Mouse (Mus musculus): ENCODE results near the gene Shroom3. TPM values are rescaled to one million over a fixed set of nuclear protein-coding genes. Genes with fewer than 3 reads are reported as not detected.

Gene Shroom3
- polyA plus RNA-seq, 1 experiment from 2014 or later = 1.5 TPM

DNA sequence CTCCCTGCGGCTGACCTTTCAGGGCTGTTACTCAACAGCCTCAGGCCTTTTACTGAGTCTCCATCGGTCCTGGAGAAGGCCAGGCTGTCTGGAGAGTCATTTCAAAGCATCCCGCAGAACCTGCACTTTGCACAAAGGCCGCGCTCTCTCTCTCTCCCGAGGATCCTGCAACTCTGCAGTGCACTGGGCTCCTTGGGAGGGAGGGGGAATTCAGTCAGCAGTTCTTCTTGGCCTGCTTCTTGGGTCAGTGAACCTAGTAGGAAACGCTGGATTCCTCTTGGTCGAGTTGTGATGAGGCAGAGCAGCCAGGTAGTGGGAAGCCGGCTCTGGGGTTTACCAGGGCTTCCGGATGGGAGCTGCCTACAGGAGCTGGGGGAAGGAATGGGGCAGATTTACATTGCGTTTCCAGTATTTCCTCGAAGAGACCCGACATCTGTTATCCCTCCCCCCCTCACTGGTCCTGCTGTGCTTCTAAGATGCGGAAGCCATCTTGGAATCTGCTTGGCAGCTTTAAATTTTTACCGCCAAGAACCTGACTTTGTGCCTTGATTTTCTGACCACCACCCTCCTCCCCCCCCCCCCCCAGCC lies 305.6 kb downstream of the Shroom3 start:
- Histone ChIP-seq H3K27ac (replicated peaks; ENCODE audit: low read depth, low read length) (peak overlapping the region; percentile 57), H3K9me3 (ENCODE audit: control insufficient read depth, low read length) (no peaks in the 10 kb centered on the region), H3K4me3 (replicated peaks; ENCODE audit: low read depth, low read length) (no peak overlapping the region), H3K9ac (replicated peaks; ENCODE audit: low read length) (peak overlapping the region; percentile 39; the same call in 1 of the 2 replicates), H3K36me3 (ENCODE audit: control insufficient read depth, insufficient read depth, low read length) (no peaks in the 10 kb centered on the region), H3K27me3 (ENCODE audit: control insufficient read depth, insufficient read depth, low read length) (no peaks in the 10 kb centered on the region), H3K4me1 (ENCODE audit: control insufficient read depth, insufficient read depth, low read length) (0 out of 2 replicates have a peak, but pooled peaks cover 4% of the 10 kb centered on the region), H3K4me2 (ENCODE audit: low read length) (peak overlapping the region; percentile 35)
- peak; percentile 22; the same call in 1 of the 2 replicates for ATAC-seq (ENCODE audit: low FRiP score, low TSS enrichment)
- peak; percentile 49 for DNase-seq
- WGBS = 27% methylated on average over 15 of the region's 15 CpGs

DNA sequence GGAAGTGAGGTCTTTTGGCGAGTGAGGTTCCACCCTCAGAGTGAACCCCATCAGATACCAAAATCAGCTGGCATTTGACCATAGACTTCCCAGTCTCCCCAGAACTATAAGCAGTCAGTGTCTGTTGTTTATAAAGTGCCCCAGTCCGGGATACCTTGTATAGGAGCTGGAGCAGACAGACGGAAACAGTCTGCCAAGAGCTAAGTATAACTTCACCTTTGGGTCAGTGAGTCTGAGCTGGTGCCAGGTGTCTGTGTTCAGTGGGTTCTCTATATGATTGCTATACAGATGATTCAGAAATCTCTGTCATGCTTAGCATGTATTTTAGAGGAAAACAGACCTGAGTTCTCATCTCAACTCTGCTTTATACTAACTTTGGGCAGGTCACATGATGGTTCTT lies 308.9 kb downstream of the Shroom3 start:
- Histone ChIP-seq H3K9me3 (ENCODE audit: control insufficient read depth, low read length) (no peaks in the 10 kb centered on the region), H3K27ac (replicated peaks; ENCODE audit: low read depth, low read length) (no peak overlapping the region), H3K9ac (replicated peaks; ENCODE audit: low read length) (no peak overlapping the region), H3K4me2 (ENCODE audit: low read length) (no peak overlapping the region), H3K27me3 (ENCODE audit: control insufficient read depth, insufficient read depth, low read length) (no peaks in the 10 kb centered on the region), H3K36me3 (ENCODE audit: control insufficient read depth, insufficient read depth, low read length) (no peaks in the 10 kb centered on the region), H3K4me1 (ENCODE audit: control insufficient read depth, insufficient read depth, low read length) (0 out of 2 replicates have a peak, but pooled peaks cover 4% of the 10 kb centered on the region), H3K4me3 (replicated peaks; ENCODE audit: low read depth, low read length) (no peak overlapping the region)
- DNase-seq (no peak), ATAC-seq (ENCODE audit: low FRiP score, low TSS enrichment) (no peak)
- WGBS = 85% methylated on average over 3 of the region's 3 CpGs

- Histone ChIP-seq H3K27me3 (ENCODE audit: control insufficient read depth, insufficient read depth, low read length) (no peaks in the 10 kb centered on the region), H3K36me3 (ENCODE audit: control insufficient read depth, insufficient read depth, low read length) (no peaks in the 10 kb centered on the region), H3K27ac (replicated peaks; ENCODE audit: low read depth, low read length) (no peak overlapping the region), H3K4me1 (ENCODE audit: control insufficient read depth, insufficient read depth, low read length) (no peaks in the 10 kb centered on the region), H3K4me2 (ENCODE audit: low read length) (no peak overlapping the region), H3K9ac (replicated peaks; ENCODE audit: low read length) (no peak overlapping the region), H3K9me3 (ENCODE audit: control insufficient read depth, low read length) (no peaks in the 10 kb centered on the region), H3K4me3 (replicated peaks; ENCODE audit: low read depth, low read length) (no peak overlapping the region)
- no peak for DNase-seq
- no peak for ATAC-seq (ENCODE audit: low FRiP score, low TSS enrichment)
- 91% methylated on average over 6 of the region's 6 CpGs for WGBS
Measured at GRCm38 (mm10) chr5:92994309-92994708, 311.1 kb downstream of the Shroom3 start.

DNA sequence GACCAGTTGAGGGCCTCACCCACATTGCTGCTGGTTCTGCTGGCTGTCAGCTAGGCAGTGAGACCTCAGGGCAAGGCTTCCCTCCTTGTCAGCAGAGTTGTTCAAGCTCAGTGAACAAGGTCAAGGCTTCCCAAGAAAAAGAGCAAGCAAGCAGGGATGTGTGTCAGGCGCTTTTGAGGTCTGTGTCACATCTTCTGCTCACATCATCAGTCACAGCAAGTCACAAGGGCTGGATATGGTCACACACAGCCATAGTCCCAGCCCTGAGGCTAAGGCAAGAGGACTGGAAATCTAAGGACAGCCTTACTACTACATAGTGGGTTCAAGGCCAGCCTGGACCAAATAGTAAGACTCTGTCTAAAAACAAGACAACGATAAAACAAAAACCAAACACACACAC lies 311.6 kb downstream of the Shroom3 start:
- Histone ChIP-seq H3K9me3 (ENCODE audit: control insufficient read depth, low read length) (no peaks in the 10 kb centered on the region), H3K4me1 (ENCODE audit: control insufficient read depth, insufficient read depth, low read length) (no peaks in the 10 kb centered on the region), H3K4me3 (replicated peaks; ENCODE audit: low read depth, low read length) (no peak overlapping the region), H3K27ac (replicated peaks; ENCODE audit: low read depth, low read length) (no peak overlapping the region), H3K9ac (replicated peaks; ENCODE audit: low read length) (no peak overlapping the region), H3K36me3 (ENCODE audit: control insufficient read depth, insufficient read depth, low read length) (no peaks in the 10 kb centered on the region), H3K4me2 (ENCODE audit: low read length) (no peak overlapping the region), H3K27me3 (ENCODE audit: control insufficient read depth, insufficient read depth, low read length) (no peaks in the 10 kb centered on the region)
- no peak for DNase-seq
- ATAC-seq (ENCODE audit: low FRiP score, low TSS enrichment) = no peak
- 92% methylated on average over 2 of the region's 2 CpGs for WGBS

- DNase-seq (peak; percentile 5), ATAC-seq (ENCODE audit: low FRiP score, low TSS enrichment) (no peak)
- H3K27ac ChIP-seq (replicated peaks; ENCODE audit: low read depth, low read length) = no peak overlapping the region
- H3K4me1 ChIP-seq (ENCODE audit: control insufficient read depth, insufficient read depth, low read length) = no peaks in the 10 kb centered on the region
- no peak overlapping the region for H3K9ac ChIP-seq (replicated peaks; ENCODE audit: low read length)
- no peaks in the 10 kb centered on the region for H3K36me3 ChIP-seq (ENCODE audit: control insufficient read depth, insufficient read depth, low read length)
- H3K9me3 ChIP-seq (ENCODE audit: control insufficient read depth, low read length) = no peaks in the 10 kb centered on the region
- H3K27me3 ChIP-seq (ENCODE audit: control insufficient read depth, insufficient read depth, low read length) = no peaks in the 10 kb centered on the region
- 49% methylated on average over 5 of the region's 5 CpGs for WGBS
- H3K4me2 ChIP-seq (ENCODE audit: low read length) = no peak overlapping the region
- H3K4me3 ChIP-seq (replicated peaks; ENCODE audit: low read depth, low read length) = no peak overlapping the region
Measured at GRCm38 (mm10) chr5:92997428-92998120, 314.3 kb downstream of the Shroom3 start.

DNA sequence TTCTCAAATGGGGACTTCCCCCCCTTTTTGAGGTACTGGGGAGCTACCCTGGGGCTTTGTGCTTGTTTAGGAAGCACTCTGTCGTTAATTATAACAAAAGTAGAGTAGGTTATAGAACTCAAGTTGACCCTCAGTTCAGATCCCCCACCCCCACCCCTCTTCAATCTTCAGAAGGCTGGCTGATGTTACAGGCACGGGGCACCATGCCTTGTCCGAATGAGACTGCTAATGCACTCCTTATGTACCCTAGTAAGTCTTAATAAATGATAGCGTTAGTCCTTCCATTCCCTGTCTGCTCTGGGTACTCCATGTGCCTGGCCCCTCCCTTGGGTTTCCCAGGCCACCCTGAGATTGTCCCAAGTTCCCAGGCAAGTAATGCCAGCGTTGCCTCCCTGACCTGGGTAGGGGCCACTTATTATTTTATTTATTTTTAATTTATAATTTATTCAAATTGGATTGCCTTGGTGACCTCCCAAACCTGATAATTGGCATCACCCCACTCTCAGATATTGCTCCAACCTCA lies 315.3 kb downstream of the Shroom3 start:
- WGBS = 67% methylated on average over 5 of the region's 5 CpGs
- H3K4me1 ChIP-seq (ENCODE audit: control insufficient read depth, insufficient read depth, low read length) = no peaks in the 10 kb centered on the region
- no peaks in the 10 kb centered on the region for H3K9me3 ChIP-seq (ENCODE audit: control insufficient read depth, low read length)
- no peak overlapping the region for H3K4me2 ChIP-seq (ENCODE audit: low read length)
- H3K4me3 ChIP-seq (replicated peaks; ENCODE audit: low read depth, low read length) = no peak overlapping the region
- no peaks in the 10 kb centered on the region for H3K27me3 ChIP-seq (ENCODE audit: control insufficient read depth, insufficient read depth, low read length)
- DNase-seq (no peak), ATAC-seq (ENCODE audit: low FRiP score, low TSS enrichment) (no peak)
- no peak overlapping the region for H3K27ac ChIP-seq (replicated peaks; ENCODE audit: low read depth, low read length)
- no peaks in the 10 kb centered on the region for H3K36me3 ChIP-seq (ENCODE audit: control insufficient read depth, insufficient read depth, low read length)
- H3K9ac ChIP-seq (replicated peaks; ENCODE audit: low read length) = no peak overlapping the region

DNA sequence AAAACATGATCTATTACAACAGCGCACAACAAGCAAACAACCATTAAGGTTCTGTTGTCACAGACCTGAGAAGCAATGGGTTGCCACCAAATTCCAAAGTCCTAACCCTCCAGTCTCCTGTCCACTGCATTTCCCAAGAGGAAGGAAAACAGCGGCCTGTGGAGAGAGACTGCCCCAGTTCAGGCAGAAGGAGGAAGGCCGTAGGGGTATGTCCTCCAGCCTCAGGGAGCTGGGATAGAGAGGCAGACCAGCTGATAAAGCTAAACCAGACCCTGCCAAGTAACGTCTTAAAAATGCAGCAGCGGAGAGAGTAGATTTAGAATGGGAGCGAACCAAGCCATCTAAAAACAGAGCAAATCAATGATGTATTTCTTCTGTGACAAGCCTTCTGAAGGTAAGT lies 316.8 kb downstream of the Shroom3 start:
- Histone ChIP-seq H3K4me3 (replicated peaks; ENCODE audit: low read depth, low read length) (no peak overlapping the region), H3K27ac (replicated peaks; ENCODE audit: low read depth, low read length) (no peak overlapping the region), H3K9me3 (ENCODE audit: control insufficient read depth, low read length) (no peaks in the 10 kb centered on the region), H3K9ac (replicated peaks; ENCODE audit: low read length) (no peak overlapping the region), H3K4me1 (ENCODE audit: control insufficient read depth, insufficient read depth, low read length) (no peaks in the 10 kb centered on the region), H3K36me3 (ENCODE audit: control insufficient read depth, insufficient read depth, low read length) (no peaks in the 10 kb centered on the region), H3K4me2 (ENCODE audit: low read length) (no peak overlapping the region), H3K27me3 (ENCODE audit: control insufficient read depth, insufficient read depth, low read length) (no peaks in the 10 kb centered on the region)
- ATAC-seq (ENCODE audit: low FRiP score, low TSS enrichment) (no peak), DNase-seq (no peak)
- WGBS = 90% methylated on average over 6 of the region's 6 CpGs

DNA sequence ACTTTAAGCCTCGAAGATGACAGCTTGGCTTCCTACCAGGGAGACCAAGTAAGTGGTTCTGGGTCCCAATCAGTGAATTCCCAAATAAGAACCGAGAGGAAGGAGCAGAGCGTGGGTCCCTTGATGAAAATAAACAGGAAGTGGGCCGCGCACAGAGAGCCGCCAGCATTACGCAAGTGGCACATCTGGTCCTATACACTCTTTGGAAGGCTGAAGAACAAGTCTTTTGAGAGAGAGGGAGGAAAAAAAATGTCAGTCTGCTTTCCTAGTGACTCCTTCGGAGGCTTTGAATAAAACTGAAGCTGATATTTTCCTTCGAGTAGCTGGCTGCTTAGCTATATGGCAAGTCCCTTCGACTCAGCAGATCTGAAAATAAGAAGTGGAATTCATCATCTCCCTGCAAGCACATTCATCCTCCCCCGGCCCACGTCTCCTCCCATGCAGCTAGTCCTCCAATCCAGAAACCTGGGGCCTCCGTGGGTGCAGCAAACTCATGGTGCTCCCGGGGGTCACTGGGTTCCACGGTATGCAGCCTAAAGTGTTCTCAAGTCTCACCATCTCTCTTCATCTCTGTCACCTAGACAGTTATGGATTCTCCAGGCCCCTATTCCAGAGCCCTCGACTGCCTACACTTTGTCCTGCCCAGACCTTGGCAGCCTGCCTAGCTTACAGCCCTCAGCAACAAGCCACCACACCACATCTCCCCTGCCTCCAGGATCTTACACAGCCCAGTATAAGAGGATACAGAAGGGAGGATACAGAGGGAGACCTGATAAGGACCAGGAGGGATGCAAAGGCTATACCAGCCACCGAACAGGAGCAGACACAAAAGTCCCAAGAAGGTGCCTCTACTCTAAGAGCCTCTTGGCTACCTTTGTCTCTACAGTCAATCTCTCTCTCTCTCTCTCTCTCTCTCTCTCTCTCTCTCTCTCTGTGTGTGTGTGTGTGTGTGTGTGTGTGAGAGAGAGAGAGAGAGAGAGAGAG lies 317.8 kb downstream of the Shroom3 start:
- Histone ChIP-seq H3K27me3 (ENCODE audit: control insufficient read depth, insufficient read depth, low read length) (no peaks in the 10 kb centered on the region; the same call in 1 of the 2 replicates), H3K4me2 (ENCODE audit: low read length) (no peak overlapping the region), H3K9me3 (ENCODE audit: control insufficient read depth, low read length) (no peaks in the 10 kb centered on the region), H3K4me1 (ENCODE audit: control insufficient read depth, insufficient read depth, low read length) (no peaks in the 10 kb centered on the region), H3K9ac (replicated peaks; ENCODE audit: low read length) (no peak overlapping the region), H3K27ac (replicated peaks; ENCODE audit: low read depth, low read length) (no peak overlapping the region), H3K36me3 (ENCODE audit: control insufficient read depth, insufficient read depth, low read length) (no peaks in the 10 kb centered on the region), H3K4me3 (replicated peaks; ENCODE audit: low read depth, low read length) (no peak overlapping the region)
- ATAC-seq (ENCODE audit: low FRiP score, low TSS enrichment) = no peak
- WGBS = 87% methylated on average over 17 of the region's 17 CpGs
- DNase-seq = no peak

Measured in midbrain, embryonic 14.5 days (tissue).